Mouse (Mus musculus): Measurements from ENCODE around the gene Plxna4. TPM values are rescaled to one million over a fixed set of nuclear protein-coding genes. Genes with fewer than 3 reads are reported as not detected.

Plxna4 gene
- polyA plus RNA-seq, 1 experiment: not detected

DNA sequence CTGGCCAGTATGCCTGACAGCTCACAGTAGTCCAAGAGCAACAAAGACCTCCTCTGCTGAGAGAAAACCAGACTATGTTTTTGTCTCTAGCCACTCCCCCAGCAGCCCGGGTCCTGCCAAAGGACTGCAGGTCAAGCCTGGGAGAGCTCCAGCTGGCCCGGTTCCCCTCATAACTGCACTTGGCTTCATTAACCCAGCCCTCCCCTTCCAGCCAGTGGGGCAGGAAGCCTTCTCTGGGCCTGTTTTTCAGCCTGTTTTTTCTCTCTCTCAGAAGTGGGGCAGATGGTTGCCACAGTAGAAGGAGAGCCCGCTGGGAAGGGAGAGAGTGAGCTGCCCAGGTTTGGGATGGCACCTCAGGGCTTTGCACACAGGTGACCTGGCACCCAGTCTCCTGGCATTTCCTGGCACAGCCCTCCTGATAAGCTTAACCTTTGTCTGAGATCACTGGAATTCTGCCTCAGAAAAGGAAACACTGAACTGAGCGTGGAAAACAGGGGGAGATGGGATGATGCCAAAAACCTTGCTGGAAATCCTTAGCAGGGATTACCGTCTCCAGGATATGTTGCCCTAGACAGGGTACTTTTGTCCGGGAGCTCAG lies 190.8 kb downstream of the Plxna4 start:
- Histone ChIP-seq H3K4me1 (ENCODE audit: control insufficient read depth, insufficient read depth, low read length) (0 out of 2 replicates have a peak, but pooled peaks cover 6% of the 10 kb centered on the region), H3K4me3 (ENCODE audit: insufficient read depth, low read depth, low read length) (no peak overlapping the region), H3K27ac (ENCODE audit: insufficient read depth, low read depth, low read length) (no peak overlapping the region)
- TF ChIP-seq CTCF (IDR thresholded peaks at IDR 0.05; ENCODE audit: insufficient read depth, low read depth, low read length) (no peak), POLR2A (IDR thresholded peaks at IDR 0.05; ENCODE audit: insufficient read depth, low read depth, low read length) (no peak)
- WGBS: 42% methylated on average over 6 of the region's 6 CpGs

GRCm38 (mm10) chr6:32395415-32395814 lies 192.6 kb downstream of the Plxna4 start:
- Histone ChIP-seq H3K4me3 (ENCODE audit: insufficient read depth, low read depth, low read length) (no peak overlapping the region), H3K4me1 (ENCODE audit: control insufficient read depth, insufficient read depth, low read length) (0 out of 2 replicates have a peak, but pooled peaks cover 6% of the 10 kb centered on the region), H3K27ac (ENCODE audit: insufficient read depth, low read depth, low read length) (no peak overlapping the region)
- WGBS: 97% methylated on average over 9 of the region's 9 CpGs
- TF ChIP-seq POLR2A (IDR thresholded peaks at IDR 0.05; ENCODE audit: insufficient read depth, low read depth, low read length) (no peak), CTCF (IDR thresholded peaks at IDR 0.05; ENCODE audit: insufficient read depth, low read depth, low read length) (no peak)

- Histone ChIP-seq H3K27ac (ENCODE audit: insufficient read depth, low read depth, low read length) (no peak overlapping the region), H3K4me1 (ENCODE audit: control insufficient read depth, insufficient read depth, low read length) (0 out of 2 replicates have a peak, but pooled peaks cover 4% of the 10 kb centered on the region), H3K4me3 (ENCODE audit: insufficient read depth, low read depth, low read length) (no peak overlapping the region)
- TF ChIP-seq POLR2A (IDR thresholded peaks at IDR 0.05; ENCODE audit: insufficient read depth, low read depth, low read length) (no peak), CTCF (IDR thresholded peaks at IDR 0.05; ENCODE audit: insufficient read depth, low read depth, low read length) (no peak)
- 94% methylated on average over 2 of the region's 2 CpGs for WGBS
These were observed 195.7 kb downstream of the Plxna4 start for GRCm38 (mm10) chr6:32392262-32392661.

- no peak for TF ChIP-seq CTCF (IDR thresholded peaks at IDR 0.05; ENCODE audit: insufficient read depth, low read depth, low read length)
- TF ChIP-seq POLR2A (IDR thresholded peaks at IDR 0.05; ENCODE audit: insufficient read depth, low read depth, low read length): no peak
- WGBS: 79% methylated on average over 1 of the region's 1 CpGs
These were observed 199.7 kb downstream of the Plxna4 start for GRCm38 (mm10) chr6:32388276-32388675.

DNA sequence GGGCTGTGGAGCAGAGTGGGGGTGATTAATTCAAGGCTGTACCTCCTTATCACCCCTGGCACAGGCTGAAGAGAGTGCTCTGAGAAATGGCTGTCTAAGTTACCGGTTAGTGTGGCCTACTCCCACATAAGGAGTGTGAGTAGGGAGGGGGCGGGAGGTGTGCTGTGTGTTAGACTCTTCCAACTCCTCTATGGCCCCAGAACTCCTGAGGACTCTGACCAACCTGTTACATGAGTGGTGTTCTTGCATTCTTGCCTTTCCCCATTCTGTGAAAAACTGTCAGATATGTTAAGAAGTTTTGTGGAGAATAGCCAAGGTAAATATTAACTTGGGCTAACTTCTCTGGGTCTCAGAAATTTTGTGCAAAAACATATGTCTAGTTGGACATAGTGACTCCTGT lies 201.1 kb downstream of the Plxna4 start:
- no peak for TF ChIP-seq CTCF (IDR thresholded peaks at IDR 0.05; ENCODE audit: insufficient read depth, low read depth, low read length)
- no peak for TF ChIP-seq POLR2A (IDR thresholded peaks at IDR 0.05; ENCODE audit: insufficient read depth, low read depth, low read length)
- WGBS: 92% methylated on average over 2 of the region's 2 CpGs
- Histone ChIP-seq H3K27ac (ENCODE audit: insufficient read depth, low read depth, low read length) (no peak overlapping the region), H3K4me3 (ENCODE audit: insufficient read depth, low read depth, low read length) (no peak overlapping the region), H3K4me1 (ENCODE audit: control insufficient read depth, insufficient read depth, low read length) (no peaks in the 10 kb centered on the region)

More at GRCm38 (mm10) chr6:32388276-32388675, 199.7 kb downstream of the Plxna4 start:
- H3K27ac ChIP-seq (ENCODE audit: insufficient read depth, low read depth, low read length): no peak overlapping the region
- H3K4me1 ChIP-seq (ENCODE audit: control insufficient read depth, insufficient read depth, low read length): no peaks in the 10 kb centered on the region
- no peak overlapping the region for H3K4me3 ChIP-seq (ENCODE audit: insufficient read depth, low read depth, low read length)

- Histone ChIP-seq H3K4me3 (ENCODE audit: insufficient read depth, low read depth, low read length) (no peak overlapping the region), H3K4me1 (ENCODE audit: control insufficient read depth, insufficient read depth, low read length) (no peaks in the 10 kb centered on the region), H3K27ac (ENCODE audit: insufficient read depth, low read depth, low read length) (no peak overlapping the region)
- TF ChIP-seq POLR2A (IDR thresholded peaks at IDR 0.05; ENCODE audit: insufficient read depth, low read depth, low read length): no peak
- TF ChIP-seq CTCF (IDR thresholded peaks at IDR 0.05; ENCODE audit: insufficient read depth, low read depth, low read length): no peak
- 60% methylated on average over 8 of the region's 8 CpGs for WGBS
These were observed 203.1 kb downstream of the Plxna4 start for GRCm38 (mm10) chr6:32384937-32385336.

DNA sequence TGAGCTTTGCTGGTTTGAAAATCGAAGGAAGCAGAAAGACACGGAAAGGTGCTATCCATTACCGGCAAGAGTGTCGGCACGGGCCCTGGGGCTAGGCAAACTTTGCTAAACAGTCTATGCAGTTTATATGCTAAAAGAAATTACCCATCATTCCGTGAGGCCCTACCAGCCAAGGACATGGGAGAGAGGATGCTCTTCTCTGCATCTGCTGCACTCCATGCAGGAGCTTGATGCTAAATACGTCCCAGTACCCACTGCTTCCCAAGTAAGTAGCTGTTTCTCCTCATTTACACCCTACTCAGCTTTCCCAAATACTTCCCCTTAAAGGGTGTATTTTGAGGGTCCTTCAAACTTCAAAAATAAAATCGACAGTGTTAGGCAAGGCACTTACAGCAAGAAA lies 203.6 kb downstream of the Plxna4 start:
- H3K4me3 ChIP-seq (ENCODE audit: insufficient read depth, low read depth, low read length): no peak overlapping the region
- H3K27ac ChIP-seq (ENCODE audit: insufficient read depth, low read depth, low read length): no peak overlapping the region
- WGBS: 85% methylated on average over 8 of the region's 8 CpGs
- TF ChIP-seq POLR2A (IDR thresholded peaks at IDR 0.05; ENCODE audit: insufficient read depth, low read depth, low read length): no peak
- no peak for TF ChIP-seq CTCF (IDR thresholded peaks at IDR 0.05; ENCODE audit: insufficient read depth, low read depth, low read length)
- H3K4me1 ChIP-seq (ENCODE audit: control insufficient read depth, insufficient read depth, low read length): no peaks in the 10 kb centered on the region

DNA sequence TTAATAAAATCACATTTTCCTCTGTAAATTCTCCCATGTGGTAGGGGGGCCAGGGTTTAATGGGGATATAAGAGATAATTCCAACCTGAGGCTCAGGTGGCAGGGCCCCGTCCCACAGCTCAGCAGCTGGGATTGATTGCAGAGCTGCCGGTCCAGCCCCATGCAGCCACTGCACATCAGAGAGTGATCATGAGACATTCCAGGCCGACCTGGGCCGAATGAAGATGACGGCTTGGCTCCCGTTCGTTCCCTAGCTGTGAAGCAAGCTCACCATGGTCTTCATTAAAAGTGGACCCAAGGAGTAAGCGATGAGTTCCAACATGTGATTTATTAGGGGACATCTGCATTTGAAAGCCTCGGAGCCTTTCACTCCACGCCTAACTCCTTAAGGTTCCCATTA lies 206.5 kb downstream of the Plxna4 start:
- no peak for TF ChIP-seq CTCF (IDR thresholded peaks at IDR 0.05; ENCODE audit: insufficient read depth, low read depth, low read length)
- no peak for TF ChIP-seq POLR2A (IDR thresholded peaks at IDR 0.05; ENCODE audit: insufficient read depth, low read depth, low read length)
- WGBS: 77% methylated on average over 10 of the region's 10 CpGs
- H3K27ac ChIP-seq (ENCODE audit: insufficient read depth, low read depth, low read length): no peak overlapping the region
- peaks cover 9% of the 10 kb centered on the region; the same call in 1 of the 2 replicates for H3K4me1 ChIP-seq (ENCODE audit: control insufficient read depth, insufficient read depth, low read length)
- H3K4me3 ChIP-seq (ENCODE audit: insufficient read depth, low read depth, low read length): no peak overlapping the region

DNA sequence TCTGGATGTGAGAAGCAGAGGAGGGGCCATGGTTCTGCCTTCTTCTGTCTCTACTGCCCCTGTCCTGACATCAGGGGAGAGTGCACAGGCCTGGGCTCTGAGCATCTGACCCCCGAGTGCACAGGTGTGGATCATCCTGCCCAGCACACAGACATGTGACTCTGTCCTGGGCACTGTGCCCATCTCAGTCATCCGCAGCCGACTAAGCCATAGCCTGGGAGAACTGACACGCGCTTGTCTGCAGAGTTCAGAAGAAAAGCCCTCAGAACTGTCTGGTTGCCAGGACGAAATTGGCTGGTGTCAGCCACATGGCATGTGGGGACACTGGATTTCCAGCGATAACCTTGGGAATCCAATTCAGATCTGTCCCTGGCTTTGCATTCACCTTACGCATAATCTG lies 210.8 kb downstream of the Plxna4 start:
- Histone ChIP-seq H3K27ac (ENCODE audit: insufficient read depth, low read depth, low read length) (no peak overlapping the region), H3K4me3 (ENCODE audit: insufficient read depth, low read depth, low read length) (no peak overlapping the region), H3K4me1 (ENCODE audit: control insufficient read depth, insufficient read depth, low read length) (peaks cover 9% of the 10 kb centered on the region; the same call in 1 of the 2 replicates)
- 51% methylated on average over 8 of the region's 8 CpGs for WGBS
- TF ChIP-seq CTCF (IDR thresholded peaks at IDR 0.05; ENCODE audit: insufficient read depth, low read depth, low read length): no peak
- TF ChIP-seq POLR2A (IDR thresholded peaks at IDR 0.05; ENCODE audit: insufficient read depth, low read depth, low read length): no peak

Measured in olfactory bulb, adult 2 months (tissue).